Mouse (Mus musculus) kidney, adult 2 months (tissue): ENCODE measurements around the gene Acaa1a.
"Not testable (repeated sequence)": the region's sequence is repeated elsewhere in the genome, so short reads cannot be mapped to it uniquely, and the experiment has no call there.

ENCODE experiments used
- CTCF ChIP-seq: fragments of 200-500 bp; conservative IDR thresholded peaks from 2 replicates; pipeline ENCODE4 v1.5.1; 2011; ENCODE audit warnings: low read depth, mild to moderate bottlenecking, control low read depth, low read length, moderate library complexity, mixed read lengths; ENCODE audit not compliant: insufficient read depth, insufficient read length
- POLR2A ChIP-seq: fragments of 200-500 bp; IDR thresholded peaks from one replicate; pipeline ENCODE4 v1.6.1; 2011; ENCODE audit warnings: low read depth, low read length, control low read depth

DNA sequence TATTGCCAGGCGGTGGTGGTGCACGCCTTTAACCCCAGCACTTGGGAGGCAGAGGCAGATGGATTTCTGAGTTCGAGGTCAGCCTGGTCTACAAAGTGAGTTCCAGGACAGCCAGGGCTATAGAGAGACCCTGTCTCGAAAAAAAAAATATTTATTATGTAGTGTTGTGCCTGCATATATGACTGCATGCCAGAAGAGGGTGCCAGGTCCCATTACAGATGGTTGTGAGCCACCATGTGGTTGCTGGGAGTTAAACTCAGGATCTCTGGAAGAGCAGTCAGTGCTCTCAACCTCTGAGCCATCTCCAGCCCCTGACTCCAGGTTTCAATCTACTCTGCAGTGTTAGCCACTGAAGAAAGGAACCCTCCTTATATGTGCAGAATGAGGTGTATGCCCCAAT, 31.3 kb downstream of the Acaa1a start:
- TF ChIP-seq POLR2A, result not testable (repeated sequence)
- TF ChIP-seq CTCF, result 0 out of 2 replicates have a peak, but pooled peaks have one; percentile 13
